Mouse (Mus musculus) gastrocnemius, adult 8-10 months (tissue): ENCODE measurements at regions not wholly inside any gene's neighbourhood (a gene's known extent, or its start where the extent isn't known, plus 50 kb on each side); places are given as distances from the start of the nearest gene placed in this dataset.

Experiments used
- DNase-seq, 2 experiments: peaks; one replicate each; pipeline ENCODE4 v3.0.0; 2022; ENCODE audit warnings: low spot score in 2 of 2

DNA sequence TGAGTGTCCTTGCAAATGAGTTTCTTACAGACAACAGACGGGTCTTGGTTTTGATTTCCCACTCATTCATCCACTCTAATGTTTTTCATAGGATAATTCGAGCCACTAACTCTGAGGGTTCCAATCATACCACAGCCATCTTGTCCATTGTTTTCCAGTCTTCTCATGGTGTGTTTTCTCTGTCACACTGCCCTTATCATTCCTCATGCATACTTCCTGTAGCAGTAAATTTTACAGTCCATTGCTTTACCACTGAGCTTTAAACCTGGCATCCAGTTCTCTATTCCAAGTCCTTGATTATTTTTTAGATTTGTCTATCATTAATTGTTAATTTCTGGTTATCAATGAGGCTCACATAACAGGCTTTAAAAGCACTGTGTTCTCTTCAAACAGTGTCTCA is 290.0 kb upstream of the Nrsn1 start:
- DNase-seq: no peak

DNA sequence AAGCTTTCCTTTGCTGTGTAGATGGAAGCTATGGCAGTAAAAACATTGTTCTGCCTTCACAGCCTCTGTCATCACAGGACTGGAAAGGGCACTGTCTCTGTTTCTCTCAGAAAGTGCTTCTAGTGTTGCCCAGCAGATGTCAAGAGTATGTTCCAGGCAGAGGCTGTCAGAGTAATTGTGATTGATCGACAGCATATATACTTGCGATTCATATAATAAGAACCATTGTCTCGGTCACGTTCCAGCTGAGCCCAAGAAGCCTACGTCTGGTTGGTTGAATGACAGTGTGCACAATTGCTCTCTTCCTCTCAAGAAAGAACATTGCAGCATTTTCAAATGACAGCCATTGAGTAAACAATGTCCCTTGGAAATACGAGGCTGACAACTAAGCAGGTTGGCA is 284.7 kb upstream of the Nrsn1 start:
- DNase-seq: no peak

DNA sequence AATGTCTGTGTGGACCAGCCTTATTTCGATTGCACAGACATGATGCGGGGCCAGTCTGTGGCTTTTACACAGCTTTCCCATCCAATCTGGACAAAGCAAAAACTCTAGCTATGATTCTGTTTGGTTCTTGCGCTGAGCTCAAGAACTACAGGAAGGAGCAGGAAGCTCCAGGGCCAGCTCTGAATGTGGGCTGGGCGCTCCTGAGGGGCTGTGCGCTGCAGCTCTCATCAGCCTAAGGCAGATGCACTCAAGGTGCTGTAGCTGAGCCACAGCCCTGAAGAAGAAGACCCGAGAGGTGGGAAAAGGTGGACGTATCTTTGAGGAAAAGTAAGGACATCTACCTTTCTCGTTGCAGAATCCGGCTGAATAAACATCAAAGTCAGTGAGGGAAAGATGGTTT is 278.2 kb upstream of the Nrsn1 start:
- no peak for DNase-seq

DNA sequence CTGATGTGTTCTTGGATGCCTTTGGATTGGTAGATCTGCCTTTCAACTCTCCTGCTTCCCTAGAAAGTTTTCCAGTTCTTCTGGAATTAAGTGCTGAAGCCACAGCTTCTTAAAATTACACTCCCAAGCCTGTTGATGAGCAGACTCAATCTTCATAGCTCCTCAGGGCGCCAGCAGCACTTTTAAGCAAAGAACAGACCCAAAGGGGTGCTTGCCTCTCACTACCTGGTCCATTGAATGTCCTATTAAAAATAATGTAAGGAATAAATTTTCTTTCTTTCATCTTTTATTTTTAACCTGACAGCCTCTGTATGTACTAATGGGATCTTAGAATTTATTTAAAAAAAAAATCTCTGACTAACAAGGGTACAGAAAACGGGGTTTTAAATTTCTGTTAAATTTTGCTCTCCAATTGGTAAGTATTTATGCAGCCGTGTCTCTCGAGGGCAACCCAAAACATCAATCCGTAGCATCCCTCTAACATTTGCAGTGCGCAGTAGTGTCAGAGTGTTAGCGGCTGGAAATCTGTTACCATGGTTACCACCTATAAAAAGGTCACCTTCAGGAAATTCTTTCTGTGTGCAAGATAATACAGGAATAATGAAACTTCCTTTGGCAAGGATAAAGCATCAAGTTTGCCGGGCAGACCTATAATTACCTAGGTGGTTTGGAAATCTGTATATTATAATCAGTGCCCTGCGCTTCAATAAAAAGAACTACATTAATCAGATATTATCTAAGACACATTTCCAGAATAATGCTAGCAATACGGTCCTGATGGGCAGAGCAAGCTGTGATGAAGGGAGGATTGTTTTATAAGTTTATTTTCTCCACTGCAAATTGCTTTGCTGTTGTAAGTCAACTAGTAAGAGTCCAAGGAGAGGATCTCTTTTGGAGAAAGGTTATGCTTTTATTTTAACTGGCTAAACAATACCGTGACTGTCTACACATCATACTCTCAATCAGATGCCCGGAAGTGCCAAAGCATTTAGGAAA is 277.1 kb upstream of the Nrsn1 start:
- no peak for DNase-seq

DNA sequence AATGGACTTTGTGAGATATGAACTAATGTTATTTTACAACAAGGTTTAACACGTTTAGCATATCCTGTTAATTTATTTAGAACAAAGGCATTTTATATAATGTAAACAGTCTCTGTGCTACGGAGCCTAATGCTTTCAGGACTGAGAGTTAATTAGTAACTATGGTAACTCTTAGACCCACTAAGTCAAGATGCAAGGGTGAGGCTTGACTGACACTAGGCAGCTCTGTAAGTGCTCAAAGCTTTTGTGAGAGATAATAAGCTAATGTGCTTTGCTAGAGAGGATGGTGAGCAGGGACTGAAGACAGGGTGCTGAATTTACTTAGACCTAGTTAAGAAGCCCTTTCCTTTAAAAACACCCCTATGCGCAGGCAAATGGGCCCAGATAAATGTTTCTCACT is 253.8 kb upstream of the Nrsn1 start:
- DNase-seq: no peak

DNA sequence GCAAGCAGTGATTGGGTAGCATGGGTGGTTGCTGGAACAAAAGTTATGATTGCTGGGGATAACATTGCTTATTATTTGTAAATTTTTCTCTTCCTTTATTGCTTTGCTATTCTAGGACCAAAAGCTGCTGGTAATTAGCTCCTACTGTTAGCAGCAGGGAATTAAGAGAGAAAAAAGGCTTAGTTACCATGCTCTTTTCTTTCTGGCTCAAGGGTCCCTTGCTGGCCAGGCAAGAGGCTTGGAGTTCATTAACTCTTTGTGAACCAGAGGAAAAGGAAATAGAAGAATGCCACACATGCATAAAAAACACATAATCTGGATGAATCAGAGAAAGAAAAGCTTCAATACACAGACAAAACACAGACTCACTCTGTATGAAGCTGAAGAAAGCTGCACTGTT is 237.1 kb upstream of the Nrsn1 start:
- DNase-seq: no peak

DNA sequence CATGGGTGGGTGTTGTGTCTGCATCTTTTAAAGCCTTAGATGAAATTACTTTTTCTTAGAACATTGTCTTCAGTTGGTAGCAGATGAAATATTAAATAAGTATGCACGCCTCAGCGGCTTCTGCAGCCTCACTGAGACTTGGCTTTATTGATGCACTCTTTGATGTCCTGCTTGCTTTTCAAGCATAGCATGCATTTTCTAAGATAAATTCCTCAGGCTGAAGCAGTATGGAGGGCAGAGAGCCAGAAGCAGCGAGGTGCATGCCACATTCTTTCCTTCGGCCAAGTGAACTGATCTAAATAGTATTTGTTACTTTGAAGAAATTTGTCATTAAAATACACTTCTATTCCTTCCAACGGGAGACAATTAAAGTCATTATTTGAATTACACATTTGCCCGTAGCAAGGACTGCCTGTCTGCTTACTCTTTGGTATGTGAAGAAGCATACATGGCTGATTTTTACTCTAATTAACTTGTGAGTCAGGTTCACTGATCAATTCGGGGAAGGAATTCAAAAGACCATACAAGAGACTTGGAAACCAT is 224.3 kb upstream of the Nrsn1 start:
- DNase-seq: no peak

DNA sequence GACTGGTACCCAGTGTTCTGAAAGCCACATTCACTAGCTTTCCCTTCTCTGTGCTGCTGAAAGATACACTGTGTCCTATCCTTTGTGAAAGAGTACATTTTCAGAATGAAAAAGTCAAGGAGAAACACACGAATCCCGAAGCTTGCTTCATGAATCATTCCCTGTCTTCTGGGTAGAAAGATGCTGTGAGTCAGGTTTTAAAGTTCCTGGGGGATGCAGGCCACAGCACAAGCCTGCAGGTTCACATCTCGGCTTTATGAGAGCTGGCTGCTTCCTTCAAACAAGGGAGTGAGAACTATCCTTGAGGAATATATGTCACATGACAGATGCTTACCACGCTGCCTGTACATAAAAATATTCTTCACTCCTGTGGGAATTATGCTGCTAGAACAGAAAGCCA is 219.7 kb upstream of the Nrsn1 start:
- DNase-seq: no peak

DNA sequence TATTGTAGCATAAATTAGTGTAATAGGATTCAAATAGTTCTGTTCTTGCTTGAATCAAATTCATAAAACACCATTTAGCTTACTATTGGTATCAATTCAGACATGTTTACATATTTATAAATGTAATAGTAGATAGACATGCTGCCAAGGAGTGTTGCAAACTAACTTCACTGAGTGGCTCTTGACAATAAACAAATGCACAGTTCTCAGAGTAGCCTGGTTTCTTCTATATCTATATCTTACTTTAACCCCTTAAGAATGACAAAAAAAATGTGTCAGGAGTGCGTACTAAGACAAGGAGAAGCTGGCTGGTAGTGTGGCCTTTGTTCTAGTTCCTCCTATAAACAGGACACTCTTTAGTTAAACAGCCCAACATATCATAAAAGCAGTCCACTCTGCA is 213.0 kb upstream of the Nrsn1 start:
- DNase-seq: no peak

DNA sequence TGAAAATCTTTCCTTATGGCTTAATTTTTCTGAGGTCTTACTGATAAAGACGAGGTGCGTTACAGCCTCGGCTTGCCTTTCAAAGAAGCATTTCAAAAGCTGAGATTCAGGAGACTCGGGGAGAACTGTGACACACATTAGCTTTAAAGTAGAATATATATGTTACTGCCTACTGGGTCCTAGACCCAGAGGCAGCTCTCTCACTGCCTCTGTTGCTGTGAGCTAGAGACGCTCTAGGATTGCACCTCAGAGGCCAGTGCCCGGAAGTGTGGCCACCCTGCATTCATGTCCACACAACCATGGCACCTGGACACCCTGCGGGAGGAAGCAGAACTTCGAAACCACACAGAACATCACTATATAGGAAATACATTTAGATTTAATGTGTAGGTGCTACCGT is 181.6 kb upstream of the Nrsn1 start:
- no peak for DNase-seq

DNA sequence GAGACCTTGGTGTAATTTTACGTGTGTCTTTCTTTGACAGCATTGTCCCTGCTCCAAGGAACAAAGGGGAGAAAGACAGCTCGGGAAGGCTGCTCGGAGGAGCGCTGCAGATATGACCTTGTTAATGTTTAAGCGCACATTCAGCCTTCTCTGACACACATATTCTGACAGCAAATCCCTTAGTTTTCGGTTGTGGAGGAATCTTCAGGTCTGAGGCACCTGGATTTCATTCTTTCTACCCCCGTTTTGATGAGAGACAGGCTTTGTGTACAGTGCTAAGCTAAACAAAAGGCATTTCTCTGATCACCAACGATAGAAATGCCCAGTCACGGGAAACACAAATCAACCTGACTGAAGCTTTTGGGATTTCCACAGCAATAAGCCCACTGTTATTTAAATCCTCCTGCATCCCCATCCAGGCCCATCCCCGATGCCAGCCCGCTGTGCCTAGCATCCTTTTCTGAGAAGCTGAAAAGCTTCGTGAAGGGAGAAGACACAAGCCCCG is 181.1 kb upstream of the Nrsn1 start:
- no peak for DNase-seq

DNA sequence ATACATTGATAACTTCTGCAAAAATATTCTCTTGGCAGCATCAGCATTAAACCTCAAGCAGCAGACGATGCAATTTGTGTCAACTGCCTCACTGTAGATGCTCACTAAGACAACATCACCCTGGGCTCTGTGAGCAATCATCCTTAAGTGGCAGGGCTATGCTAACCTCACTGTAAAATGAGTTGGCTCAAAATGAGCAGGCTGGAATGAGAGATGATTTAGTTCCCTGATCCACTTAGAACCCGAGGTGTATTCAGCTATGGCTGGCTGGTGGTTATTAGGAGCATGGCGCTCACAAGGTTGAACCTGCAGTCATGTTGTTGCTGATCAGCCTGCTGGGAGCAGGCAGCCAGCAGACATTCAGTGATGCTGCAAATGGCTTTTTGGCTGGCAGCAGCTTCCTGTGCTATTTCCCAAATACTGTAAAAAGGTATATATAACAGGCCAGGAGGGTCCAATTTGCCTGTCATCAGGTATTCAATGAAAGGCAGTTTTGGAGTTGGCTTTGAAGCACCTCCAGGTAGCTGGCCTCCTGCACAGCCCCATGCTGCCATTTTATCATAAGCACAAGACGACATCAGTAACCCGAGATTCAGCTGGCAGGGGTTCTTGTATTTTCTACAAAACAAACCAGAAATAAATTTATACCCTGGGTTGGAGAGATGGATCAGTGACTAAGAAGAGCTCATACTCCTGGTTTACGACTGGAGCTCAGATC is 159.6 kb upstream of the Nrsn1 start:
- DNase-seq: no peak

DNA sequence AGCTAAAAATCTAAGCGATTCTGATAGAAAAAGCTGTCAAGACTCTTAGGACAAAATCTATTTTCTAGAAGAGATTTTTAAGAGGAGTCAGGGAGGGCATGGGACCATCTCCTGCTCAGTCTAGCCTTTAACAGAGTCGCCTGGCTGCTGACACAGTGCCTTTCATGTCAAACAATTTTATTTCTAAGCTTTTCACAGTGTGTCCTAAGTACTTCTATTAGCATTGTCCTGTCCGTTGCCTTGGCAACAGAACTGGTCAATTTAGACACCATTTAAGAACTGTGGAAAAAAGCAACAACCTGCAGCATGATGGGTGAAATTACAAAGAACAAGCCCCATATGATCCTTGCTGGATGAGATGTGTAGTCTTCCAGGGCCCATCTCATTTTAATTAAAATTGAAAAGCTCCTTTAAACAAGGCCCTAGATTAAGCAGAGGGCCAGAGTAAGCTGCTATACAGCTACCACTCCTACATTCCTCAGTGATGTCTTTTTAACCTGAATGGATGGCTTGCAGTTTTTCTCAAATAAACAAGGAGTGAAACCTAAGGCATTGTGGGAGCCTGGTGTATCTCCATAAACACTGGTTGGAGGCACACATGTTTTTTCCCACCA is 133.0 kb upstream of the Nrsn1 start:
- DNase-seq: no peak

DNA sequence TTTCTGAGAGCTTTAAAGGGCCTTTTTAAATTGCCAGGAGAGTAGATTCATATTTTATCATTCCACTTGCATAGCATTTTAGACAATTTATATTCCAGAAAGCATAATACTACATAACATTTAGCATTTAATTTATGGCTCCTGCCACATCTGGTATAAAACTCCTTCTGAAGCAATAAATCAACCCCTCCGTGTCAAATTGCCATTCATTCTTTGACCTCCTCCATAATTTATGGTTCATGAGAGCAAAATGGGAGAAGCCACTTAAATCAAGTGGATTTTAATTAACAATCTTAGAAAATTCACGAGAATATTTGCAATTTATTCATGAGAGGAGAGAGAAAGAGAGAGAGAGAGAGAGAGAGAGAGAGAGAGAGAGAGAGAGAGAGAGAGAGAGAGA is 132.4 kb upstream of the Nrsn1 start:
- DNase-seq: no peak

DNA sequence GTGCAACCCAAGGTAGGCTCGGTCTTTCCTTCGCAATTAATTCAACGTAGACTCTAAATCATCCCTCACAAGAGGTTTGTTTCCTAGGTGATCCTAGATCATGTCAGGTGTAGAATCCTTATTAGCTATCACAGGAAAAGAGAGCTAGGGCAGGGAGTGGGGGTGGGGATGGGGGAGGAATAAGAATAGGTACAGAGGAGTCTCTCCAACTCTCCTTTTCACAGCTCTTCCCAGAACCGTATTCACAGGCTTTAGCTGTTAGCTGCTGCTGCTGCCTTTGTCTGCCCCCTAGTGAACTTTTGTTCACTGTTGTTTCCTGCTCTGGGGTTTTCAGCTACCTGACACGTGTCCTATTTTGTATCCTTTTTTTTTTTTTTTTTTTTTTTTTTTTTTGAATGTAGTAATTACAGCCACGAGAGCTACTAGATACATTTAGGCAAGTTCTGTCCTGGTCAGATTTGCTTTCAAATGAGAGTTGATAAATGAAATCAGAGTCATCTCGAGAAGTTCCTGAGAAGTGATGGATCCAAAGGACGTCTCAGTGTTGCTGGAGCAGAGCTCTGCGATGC is 131.7 kb upstream of the Nrsn1 start:
- no peak for DNase-seq

DNA sequence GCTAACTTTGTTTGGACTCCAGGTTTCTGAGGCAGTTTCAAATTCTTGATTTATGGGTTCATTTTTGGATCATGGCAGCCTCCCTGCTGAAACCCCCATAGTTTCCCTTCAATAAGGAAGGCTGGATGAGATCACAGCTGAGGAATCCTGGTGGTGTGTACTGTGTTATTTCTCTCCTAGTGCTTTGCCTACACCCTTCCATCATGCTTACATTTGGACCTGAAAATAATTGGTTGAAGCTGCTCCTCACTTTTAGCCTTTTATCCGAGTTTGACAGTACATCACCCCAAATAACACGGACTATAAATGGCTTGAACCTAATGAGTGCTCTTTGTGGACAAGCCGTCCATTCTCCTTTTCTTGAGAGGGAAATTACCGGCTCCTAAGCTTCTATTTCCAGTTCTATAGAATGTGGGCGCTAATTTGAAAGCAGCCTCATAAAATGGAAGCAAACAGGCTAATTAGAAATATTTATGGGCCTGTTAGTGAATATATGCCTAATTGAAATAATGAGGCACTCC is 122.5 kb upstream of the Nrsn1 start:
- no peak for DNase-seq

DNA sequence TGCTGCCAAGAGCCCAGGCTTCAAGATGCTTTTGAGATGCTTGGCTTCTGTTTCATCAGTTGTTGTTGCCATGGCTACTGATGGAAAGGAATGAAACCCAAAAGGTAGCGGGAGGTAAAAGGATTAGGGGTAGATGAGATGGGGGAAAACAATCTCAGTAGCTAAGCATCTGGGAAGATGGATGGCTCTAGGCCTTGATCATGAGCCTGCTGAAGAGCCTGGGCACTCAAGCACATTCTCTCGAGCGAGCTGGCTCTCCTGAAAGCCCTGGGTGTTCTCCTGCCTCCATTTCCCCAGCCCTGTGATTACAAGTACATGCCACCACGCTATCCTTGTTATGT is 92.3 kb upstream of the Nrsn1 start:
- DNase-seq: no peak

DNA sequence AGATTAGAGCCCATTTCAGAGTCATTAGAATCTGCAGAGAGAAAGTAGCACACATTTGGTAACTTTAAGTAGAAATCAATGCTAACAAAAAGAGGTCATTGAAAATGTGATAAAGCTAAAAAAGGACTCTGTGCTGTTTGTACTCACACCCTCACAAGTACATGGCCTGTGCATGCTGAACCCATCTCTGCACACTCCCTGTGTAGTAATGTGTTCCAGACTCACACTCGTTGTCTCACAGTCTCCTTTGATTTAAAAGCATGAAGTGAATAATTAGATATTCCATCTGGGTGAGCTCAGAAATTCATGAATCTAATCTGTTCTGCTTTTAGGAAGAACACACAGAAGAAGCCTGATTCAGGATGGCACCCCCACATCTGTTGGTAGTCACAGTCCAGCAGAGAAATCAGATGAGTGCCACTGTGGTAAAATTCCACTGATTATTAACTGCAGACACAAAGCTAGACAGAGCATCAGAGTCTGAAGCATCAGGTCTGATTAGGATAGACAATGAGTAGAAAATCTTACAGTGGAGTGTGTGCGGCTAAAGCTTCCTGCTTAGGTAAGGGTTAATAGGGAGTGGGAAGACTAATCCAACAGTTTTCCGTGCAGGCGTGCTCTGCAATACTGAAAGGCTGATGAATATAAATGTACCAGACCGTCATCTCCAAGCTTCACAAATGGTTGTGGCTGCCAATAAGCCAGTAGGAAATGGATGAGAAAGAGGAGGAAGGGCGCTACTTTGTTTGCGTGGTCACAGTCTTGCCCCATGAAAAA is 91.7 kb upstream of the Nrsn1 start:
- no peak for DNase-seq

DNA sequence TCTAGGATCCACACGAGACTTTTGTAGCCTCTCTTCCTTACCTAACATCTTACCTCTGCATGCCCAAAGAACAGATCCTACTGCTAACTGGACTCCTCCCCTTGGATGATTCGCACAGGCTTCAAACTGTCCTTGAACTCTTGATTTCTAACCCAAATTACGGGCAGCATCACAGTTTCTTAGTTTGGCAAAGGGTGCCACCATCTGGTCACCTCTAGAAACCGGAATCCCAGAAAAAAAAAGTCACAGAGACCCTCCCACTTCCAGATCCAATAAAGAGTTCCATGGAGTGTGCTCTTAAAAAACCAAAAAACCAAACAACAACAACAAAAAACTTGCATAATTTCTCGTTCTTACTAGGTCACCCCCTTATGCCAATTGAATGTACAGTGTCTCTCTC is 77.3 kb upstream of the Nrsn1 start:
- DNase-seq: no peak

DNA sequence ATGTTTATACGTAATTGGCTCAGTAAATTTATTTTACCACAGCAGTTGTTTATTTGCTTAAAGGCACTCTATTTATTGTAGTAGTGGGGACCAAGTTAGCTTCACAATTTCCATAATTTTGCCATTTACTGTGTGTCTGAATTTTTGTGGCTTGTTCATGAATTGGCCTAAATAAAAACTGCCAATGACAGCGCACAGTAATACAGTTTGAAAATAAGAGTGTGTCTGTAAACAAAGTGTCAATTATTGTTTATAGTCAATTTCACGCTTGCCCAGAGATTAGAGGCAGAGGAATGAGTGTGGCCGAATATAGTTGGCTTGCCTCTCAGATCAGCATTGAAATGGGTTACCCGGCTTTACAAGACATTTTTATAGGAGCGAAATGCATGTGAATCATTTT is 73.0 kb upstream of the Nrsn1 start:
- DNase-seq: no peak

DNA sequence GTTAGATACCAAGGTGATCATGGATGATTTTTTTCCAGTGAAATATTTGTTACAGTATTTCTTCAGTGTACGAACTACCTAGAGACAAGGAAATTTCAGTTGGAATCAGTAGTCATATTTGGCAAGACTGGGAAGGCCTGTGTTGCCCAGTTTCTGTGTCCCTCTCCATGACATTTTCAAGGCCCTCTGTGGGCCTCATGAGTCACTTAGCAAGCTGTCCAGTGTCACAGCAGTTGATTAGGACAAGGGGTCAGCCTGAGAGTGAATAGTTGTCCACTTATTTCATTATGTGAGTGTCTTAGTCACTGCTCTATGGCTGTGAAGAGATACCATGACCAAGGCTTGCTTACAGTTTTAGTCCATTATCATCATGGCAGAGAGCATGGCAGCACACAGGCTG is 71.5 kb upstream of the Nrsn1 start:
- DNase-seq: no peak
